Mouse (Mus musculus): ENCODE measurements at regions not wholly inside any gene's neighbourhood (a gene's known extent, or its start where the extent isn't known, plus 50 kb on each side); places are given as distances from the start of the nearest gene placed in this dataset.

DNA sequence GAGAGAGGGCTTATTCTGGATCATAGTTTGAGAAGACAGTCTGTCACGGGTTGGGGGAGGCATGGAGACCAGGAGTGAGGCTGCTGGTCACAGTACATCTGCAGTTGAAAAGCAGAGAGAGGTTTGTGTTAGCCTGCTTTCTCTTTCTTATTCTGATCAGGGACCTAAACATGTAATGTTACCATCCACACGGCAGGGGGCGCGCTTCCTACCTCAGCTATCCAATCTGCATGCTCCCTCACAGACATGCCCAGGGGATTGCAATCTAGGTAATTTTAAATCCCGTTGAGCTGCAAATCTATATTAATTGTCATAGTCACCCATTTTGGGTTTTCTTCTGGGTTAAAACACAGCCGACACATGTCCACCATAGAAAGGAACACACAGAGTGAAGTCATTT lies 156.4 kb upstream of the Esrrg start:
- TF ChIP-seq POLR2AphosphoS2 (IDR thresholded peaks at IDR 0.05; ENCODE audit: low read depth, low read length) (no peak), POLR2A (IDR thresholded peaks at IDR 0.05; ENCODE audit: low read depth, low read length) (no peak), CTCF (conservative IDR thresholded peaks at IDR 0.05 in 1 of 2, IDR thresholded peaks at IDR 0.05 in 1 of 2; ENCODE audit: low read depth in 2 of 2, low read length in 2 of 2) (peak; percentile 55 to 67; a peak in 3 of 4 replicates), CHD2 (IDR thresholded peaks at IDR 0.05; ENCODE audit: low read length) (no peak), USF1 (IDR thresholded peaks at IDR 0.05; ENCODE audit: low read depth, low read length) (no peak), ZNF384 (IDR thresholded peaks at IDR 0.05; ENCODE audit: low read depth, low read length) (no peak)

Measured in CH12.LX (cell line).